Mouse (Mus musculus): ENCODE data around the gene Aspg. TPM values are rescaled to one million over a fixed set of nuclear protein-coding genes. Genes with fewer than 3 reads are reported as not detected.

Gene Aspg
- total RNA-seq, 4 experiments from 2014 or later, result not detected

DNA sequence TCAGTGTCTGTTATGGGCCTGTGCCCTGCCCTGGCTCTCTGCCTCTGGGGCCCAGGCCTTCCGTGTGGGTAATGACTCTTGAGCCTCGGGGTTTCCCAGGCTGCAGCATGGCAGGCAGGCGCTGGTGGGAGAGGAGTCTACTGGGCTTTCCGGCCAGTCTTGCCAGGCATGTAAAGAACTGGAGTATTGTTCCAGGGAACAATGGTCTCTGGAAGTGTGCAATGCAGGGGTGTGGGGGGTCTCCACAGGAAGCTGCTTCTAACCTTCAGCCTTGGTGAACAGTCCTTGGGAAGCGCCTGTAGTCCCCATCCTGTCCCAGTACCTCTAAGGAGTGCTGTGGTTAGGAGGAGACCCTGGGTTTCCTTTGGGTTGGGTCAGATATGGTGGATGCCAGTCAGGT, 40.9 kb downstream of the Aspg start:
- DNase-seq (ENCODE audit: low spot score in 2 of 2), result no peak

DNA sequence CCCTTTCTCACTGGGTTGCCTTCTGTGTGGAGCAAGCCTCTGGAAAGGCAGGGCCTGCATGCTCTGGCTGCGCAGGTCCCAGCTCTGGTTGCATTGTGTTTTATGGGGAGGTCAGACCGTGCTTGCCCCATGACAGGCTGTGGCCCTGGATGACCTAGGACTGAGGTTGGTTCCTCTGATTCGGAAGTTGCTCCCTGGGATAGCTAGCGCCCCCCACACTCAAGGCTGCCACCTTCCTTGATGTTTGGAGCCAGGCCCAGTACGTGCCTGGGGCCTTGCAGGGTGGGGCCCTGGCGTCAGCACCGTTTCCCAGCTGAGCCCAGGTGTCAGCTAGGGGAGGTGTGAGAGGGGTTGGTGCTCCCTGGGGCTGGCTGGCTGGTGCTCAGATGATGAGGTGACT, 43.5 kb downstream of the Aspg start:
- no peak for DNase-seq (ENCODE audit: low spot score in 2 of 2)

DNA sequence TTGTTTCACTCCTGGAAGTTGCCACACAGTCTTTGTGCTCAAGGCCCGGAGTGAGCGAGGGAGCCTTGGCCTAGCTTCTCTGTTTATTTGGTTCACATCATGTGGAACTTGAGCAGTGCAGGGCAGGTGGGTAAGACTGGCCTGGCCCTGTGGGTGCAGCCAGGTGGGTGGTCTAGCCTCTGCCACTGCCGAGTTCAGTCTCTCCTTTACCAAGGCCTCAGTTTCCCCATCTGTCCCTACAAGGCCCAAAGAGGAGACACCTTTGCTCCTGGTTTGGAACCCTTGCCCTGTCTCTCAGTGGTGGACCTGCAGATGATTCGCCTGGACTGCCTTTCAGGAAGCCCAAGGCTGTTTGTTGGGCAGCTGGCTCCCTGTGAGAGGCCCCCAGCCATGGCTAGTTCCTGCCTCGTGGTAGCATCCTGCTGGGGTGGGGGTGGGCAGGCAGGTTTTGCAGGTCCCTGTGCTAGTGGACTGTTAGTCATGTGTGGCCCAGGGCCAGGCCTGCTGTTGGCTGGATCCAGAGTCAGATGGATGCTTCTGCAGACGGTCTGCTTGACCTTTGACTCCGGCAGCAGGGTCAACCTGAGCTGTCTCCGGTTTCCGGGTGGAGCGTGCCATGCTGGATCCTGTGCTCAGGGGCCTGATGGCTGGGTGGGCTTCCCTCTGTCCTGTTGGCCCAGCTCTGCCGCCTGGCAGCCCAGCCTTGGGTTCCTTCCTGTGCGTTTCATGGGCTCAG, 44.9 kb downstream of the Aspg start:
- no peak for DNase-seq (ENCODE audit: low spot score in 2 of 2)

- DNase-seq (ENCODE audit: low spot score in 2 of 2), result no peak
These were observed 45.5 kb downstream of the Aspg start for GRCm38 (mm10) chr12:112151980-112152362.

GRCm38 (mm10) chr12:112153597-112153996, 47.1 kb downstream of the Aspg start:
- no peak for DNase-seq (ENCODE audit: low spot score in 2 of 2)

- DNase-seq (ENCODE audit: low spot score in 2 of 2), result no peak
These were observed 48.0 kb downstream of the Aspg start for GRCm38 (mm10) chr12:112154476-112154875.

- no peak for DNase-seq (ENCODE audit: low spot score in 2 of 2)
These were observed 49.0 kb downstream of the Aspg start for GRCm38 (mm10) chr12:112155218-112156051.

- DNase-seq (ENCODE audit: low spot score in 2 of 2), result no peak
These were observed 50.3 kb downstream of the Aspg start for GRCm38 (mm10) chr12:112156804-112157203.

- DNase-seq (ENCODE audit: low spot score in 2 of 2), result no peak
These were observed 51.8 kb downstream of the Aspg start for GRCm38 (mm10) chr12:112158246-112158645.

DNA sequence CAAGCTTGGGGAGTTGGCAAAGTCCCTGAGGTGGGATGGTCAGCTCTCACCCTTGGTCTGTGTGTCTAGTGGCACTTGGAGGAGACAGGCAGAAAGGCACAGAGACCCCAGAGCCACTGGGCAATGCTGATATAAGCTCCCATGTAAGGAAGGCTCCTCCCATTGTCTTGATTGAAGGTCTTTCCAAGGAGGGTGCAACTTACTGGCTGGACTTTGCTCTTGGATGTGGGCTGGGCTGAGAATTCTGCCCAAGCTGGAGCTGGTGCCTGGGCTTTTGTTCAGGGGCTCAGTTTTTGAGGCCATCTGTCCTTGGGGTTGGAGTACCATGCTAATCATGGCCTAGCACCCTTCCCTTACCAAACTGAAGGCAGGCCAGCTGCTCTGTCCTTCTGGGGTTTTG, 52.3 kb downstream of the Aspg start:
- no peak for DNase-seq (ENCODE audit: low spot score in 2 of 2)

DNA sequence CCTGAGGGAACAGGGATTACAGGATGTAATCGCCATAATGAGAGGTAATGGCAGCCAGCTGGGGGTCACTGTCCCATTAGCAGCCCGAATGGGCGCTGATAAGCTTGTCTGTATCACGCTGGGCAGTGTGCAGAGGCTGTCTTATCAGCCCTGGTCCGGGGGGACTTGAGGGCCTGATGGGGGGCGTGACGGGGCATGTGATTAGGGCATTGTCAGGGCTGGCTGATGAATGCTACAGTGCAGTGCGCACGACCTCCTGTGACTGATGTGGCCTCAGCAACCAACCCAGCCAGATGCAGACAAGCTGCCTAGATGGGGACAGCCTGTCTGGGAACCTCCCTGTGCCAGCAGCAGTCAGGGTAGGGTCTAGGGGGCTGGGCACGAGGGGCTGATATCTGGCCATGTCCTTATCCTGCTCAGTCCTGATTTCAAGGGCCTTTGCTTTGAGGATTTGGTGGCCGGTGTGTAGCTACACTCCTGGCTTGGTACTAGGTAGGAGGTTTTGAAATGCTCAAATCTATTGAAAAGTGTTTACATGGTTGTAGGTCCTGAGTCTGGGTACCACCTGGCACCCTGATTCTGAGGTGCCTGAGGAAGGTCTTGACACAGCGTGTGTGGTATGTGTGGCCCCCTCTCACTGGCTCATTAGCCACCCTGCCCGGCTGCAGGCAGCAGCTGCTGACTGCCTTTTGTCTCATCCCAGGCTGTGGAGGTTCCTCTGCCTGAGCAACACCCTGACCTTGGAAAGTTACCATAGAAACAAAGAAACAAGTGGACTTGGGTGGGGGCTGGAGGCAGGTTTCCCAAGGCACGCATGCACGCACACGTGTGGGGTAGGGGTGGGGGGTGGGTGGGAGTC, 57.7 kb downstream of the Aspg start:
- no peak for DNase-seq (ENCODE audit: low spot score in 2 of 2)

GRCm38 (mm10) chr12:112164840-112165219, 58.4 kb downstream of the Aspg start:
- DNase-seq (ENCODE audit: low spot score in 2 of 2), result no peak

- DNase-seq (ENCODE audit: low spot score in 2 of 2), result peak in 1 of 2 experiments; percentile 48
These were observed 62.8 kb downstream of the Aspg start for GRCm38 (mm10) chr12:112169240-112169639.

DNA sequence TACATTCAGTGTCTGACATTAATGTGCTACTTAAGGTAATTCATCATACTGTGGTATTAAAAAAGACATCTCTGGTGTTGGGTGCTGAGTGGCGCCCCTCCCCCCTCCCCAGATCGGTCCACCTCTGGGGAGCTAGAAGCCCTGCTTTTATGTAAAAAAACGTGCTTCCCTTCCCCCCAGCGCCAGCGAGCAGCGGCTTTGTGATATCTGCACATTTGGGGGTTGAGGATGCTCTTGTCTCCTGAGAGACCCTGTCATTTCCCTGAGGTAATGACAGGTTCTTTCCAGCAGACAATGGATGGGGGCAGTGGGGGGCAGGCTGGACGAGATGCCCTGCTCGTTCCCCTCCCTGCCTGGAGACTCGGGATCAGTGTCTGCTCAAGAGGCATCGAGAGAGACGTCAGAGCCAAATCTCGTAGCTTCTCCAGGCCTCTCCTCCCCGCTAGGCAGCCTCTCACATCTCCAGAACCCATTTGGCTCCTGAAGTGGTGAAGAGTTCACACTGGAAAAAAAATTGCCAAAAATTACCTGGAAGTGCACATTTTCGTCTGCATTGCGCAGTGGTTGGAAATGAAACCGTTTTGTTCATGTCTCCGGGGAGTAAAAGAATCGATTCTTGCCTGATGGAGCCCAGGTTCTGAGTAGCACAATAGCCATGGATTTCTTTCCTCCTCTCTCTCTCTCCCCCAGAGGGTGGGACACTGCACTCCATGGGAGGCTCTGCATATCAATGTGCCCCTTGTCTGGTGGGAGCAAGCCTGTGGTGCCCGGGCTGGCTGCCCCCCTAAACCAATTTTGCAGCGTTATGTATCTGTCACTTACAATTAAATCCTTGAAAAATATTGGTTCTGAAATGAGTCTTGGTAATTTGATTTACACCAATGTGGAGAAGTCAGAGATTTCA, 64.4 kb downstream of the Aspg start:
- DNase-seq (ENCODE audit: low spot score in 2 of 2), result no peak

- DNase-seq (ENCODE audit: low spot score in 2 of 2), result no peak
These were observed 65.2 kb downstream of the Aspg start for GRCm38 (mm10) chr12:112171657-112172056.

GRCm38 (mm10) chr12:112172214-112172613, 65.7 kb downstream of the Aspg start:
- no peak for DNase-seq (ENCODE audit: low spot score in 2 of 2)

Small RNAs within 50 kb of the gene (microRNA-seq; reads per million reads assigned to microRNA genes)
- gene Mir203, result 79.0 reads per million, percentile 47 among the genes with 10 or more reads in this experiment
- not detected for gene Mir3073a
- gene Mir3073b, result not detected

Other genes starting within 250 kb of the Aspg start
- 1 to 10 TPM; 4.1 to 8.0 (median 6.0) TPM for gene Ppp1r13b, start 198.6 kb upstream of the Aspg start, total RNA-seq (2022)
- gene Atp5mpl, start 139.7 kb upstream of the Aspg start, total RNA-seq (2022), result 100 to 1,000 TPM; 712 to 770 (median 740) TPM
- under 1 TPM in 3 of 4 experiments, not detected in 1; 0.07 to 0.29 (median 0.16) TPM for gene Tdrd9, start 135.1 kb upstream of the Aspg start, total RNA-seq (2022)
- gene Rd3l, start 125.4 kb upstream of the Aspg start, total RNA-seq (2022), result not detected
- 1 to 10 TPM; 3.4 to 4.5 (median 3.5) TPM for gene Kif26a, start 39.5 kb downstream of the Aspg start, total RNA-seq (2022)

All from gastrocnemius, adult 8-10 months (tissue).